Mouse (Mus musculus): ENCODE data around the gene Slc30a2.

DNA sequence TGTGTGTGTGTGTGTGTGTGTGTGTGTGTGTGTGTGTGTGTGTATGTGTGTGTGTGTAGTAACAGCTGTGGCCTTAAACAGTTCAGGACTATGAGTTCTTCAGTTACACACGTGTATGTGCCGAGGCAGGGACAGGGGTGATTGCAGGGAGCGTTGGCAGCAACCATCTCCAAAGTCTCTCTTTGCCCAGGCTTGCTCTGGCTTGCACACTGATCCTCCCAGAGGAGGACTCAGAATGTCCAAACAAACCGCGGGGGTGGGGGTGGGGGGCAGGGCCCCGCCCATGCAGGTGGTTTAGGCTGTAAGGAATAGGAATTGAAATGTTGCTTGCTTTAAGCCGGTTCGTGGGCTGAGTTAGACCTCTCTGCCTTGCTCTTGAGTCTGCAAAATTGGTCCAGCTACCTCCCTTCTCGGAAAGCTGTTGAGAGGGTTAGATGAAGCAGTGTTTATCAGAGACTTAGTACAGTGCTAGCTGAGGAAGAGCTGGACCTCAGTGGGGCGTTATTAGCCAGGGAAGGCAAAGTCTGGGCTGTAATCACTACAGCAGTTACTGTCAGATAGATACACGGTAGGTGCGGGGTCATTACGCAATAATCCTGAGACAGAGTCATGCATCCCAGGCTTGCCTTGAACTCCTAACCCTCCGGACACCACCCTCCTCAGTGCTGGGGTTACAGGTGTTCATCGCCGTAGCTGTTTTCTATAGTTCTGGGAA is 59.0 kb downstream of the Slc30a2 start:
- no peak for TF ChIP-seq CTCF (IDR thresholded peaks at IDR 0.05; ENCODE audit: low read depth)
- TF ChIP-seq EP300 (IDR thresholded peaks at IDR 0.05; ENCODE audit: low read depth), result no peak
